Mouse (Mus musculus): ENCODE measurements at regions not wholly inside any gene's neighbourhood (a gene's known extent, or its start where the extent isn't known, plus 50 kb on each side); places are given as distances from the start of the nearest gene placed in this dataset.

DNA sequence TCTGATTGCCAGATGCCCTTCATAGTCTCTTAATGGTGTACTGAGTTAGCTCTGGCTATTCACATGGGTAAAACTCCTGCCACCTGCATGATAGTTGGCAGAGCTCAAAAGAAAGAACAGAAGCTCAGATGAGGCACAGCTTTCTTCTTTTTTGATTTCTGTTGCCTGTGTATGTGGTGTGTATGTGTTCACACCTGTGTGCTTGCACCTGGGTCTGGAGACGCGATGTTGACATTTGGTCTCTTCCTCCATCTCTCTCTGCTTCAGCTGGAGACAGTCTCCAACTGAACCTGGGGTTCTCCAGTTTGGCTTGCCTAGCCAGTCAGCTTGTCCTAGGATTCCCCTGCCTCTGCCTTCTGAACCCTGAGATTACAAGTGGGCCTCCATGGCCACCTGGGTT is 51.0 kb upstream of the Prdm11 start:
- H3K36me3 ChIP-seq (ENCODE audit: control insufficient read depth in 1 of 2, insufficient read depth in 2 of 2, low read length in 2 of 2) = no peaks in the 10 kb centered on the region
- H3K9me3 ChIP-seq (replicated peaks; ENCODE audit: insufficient read depth, low read length) = no peaks in the 10 kb centered on the region
- H3K79me2 ChIP-seq (ENCODE audit: control insufficient read depth, insufficient read depth, low read length, poor library complexity) = no peaks in the 10 kb centered on the region
- no peak for DNase-seq (ENCODE audit: low read depth, low spot score)
- TF ChIP-seq SIN3A (IDR thresholded peaks at IDR 0.05; ENCODE audit: low read length) (no peak), MYB (IDR thresholded peaks at IDR 0.05; ENCODE audit: low read depth, low read length) (no peak), TAL1 (IDR thresholded peaks at IDR 0.05; ENCODE audit: low read length) (no peak), CHD1 (IDR thresholded peaks at IDR 0.05; ENCODE audit: low read depth, low read length) (no peak), GATA1 (IDR thresholded peaks at IDR 0.05; ENCODE audit: low read depth, low read length) (no peak), POLR2AphosphoS2 (IDR thresholded peaks at IDR 0.05; ENCODE audit: low read length) (no peak), UBTF (IDR thresholded peaks at IDR 0.05; ENCODE audit: borderline replicate concordance, insufficient read depth, low read depth, low read length) (no peak), MAFK (IDR thresholded peaks at IDR 0.05; ENCODE audit: borderline replicate concordance, low read depth, low read length) (no peak), TCF12 (IDR thresholded peaks at IDR 0.05; ENCODE audit: low read depth, low read length) (no peak), POLR2AphosphoS5 (IDR thresholded peaks at IDR 0.05; ENCODE audit: borderline replicate concordance, low read depth, low read length) (no peak), TBP (IDR thresholded peaks at IDR 0.05; ENCODE audit: low read depth, low read length) (no peak), NELFE (IDR thresholded peaks at IDR 0.05; ENCODE audit: low read depth, low read length) (no peak), MAX (IDR thresholded peaks at IDR 0.05; ENCODE audit: low read length) (no peak), HCFC1 (IDR thresholded peaks at IDR 0.05; ENCODE audit: low read depth, low read length) (no peak), USF1 (IDR thresholded peaks at IDR 0.05; ENCODE audit: low read depth, low read length) (no peak), E2F4 (IDR thresholded peaks at IDR 0.05; ENCODE audit: borderline replicate concordance, low read depth, low read length) (no peak), CHD2 (IDR thresholded peaks at IDR 0.05; ENCODE audit: low read length) (no peak), NRF1 (IDR thresholded peaks at IDR 0.05; ENCODE audit: insufficient read depth, low read depth, low read length, poor library complexity, severe bottlenecking) (no peak), ELF1 (IDR thresholded peaks at IDR 0.05; ENCODE audit: low read depth, low read length) (no peak), GABPA (IDR thresholded peaks at IDR 0.05; ENCODE audit: low read depth, low read length) (no peak)
- H3K4me3 ChIP-seq (ENCODE audit: control insufficient read depth in 1 of 2, insufficient read depth in 1 of 2, low read depth in 2 of 2, low read length in 2 of 2) = no peak overlapping the region
- no peak overlapping the region for H3K27ac ChIP-seq (ENCODE audit: control insufficient read depth, low read depth, low read length)
- no peak overlapping the region for H3K9ac ChIP-seq (ENCODE audit: control insufficient read depth, low read depth, low read length, poor library complexity, severe bottlenecking)
- H3K27me3 ChIP-seq (ENCODE audit: control insufficient read depth in 1 of 2, insufficient read depth in 2 of 2, low read length in 2 of 2) = peaks cover under 1 to 11% of the 10 kb centered on the region in 2 experiments
- H3K4me1 ChIP-seq (ENCODE audit: control insufficient read depth in 1 of 2, insufficient read depth in 2 of 2, low read length in 2 of 2) = no peaks in the 10 kb centered on the region

DNA sequence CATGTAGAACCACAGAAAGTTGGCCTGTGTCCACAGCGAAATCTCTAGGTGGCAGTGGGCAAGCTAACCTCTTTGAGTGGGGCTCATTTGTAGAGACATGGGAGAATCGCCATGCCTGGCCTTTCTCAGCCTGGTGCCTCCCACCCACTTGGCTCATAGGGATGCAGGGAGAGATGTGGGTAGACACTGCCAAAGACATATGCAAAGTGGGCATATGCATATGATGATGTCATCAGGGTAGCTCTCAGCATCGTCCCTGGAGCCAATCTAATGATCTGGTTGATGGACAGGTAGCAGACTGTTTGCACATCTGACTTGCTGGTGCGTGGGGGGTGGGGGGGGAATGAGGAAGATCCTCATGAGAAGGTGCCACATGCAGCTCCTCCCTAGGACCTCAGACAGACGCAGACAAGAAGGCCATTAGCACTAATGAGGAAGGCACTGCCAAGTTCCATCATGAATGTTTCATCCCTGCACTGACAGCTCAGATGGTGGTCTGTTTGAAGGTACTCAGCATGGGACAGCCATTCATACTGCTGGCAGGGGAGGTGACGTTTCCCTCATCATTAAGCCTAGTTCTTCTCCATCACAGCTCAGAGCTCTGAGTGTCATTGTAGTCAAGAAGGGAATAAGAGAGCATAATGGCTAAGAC is 50.2 kb upstream of the Prdm11 start:
- Histone ChIP-seq H3K36me3 (ENCODE audit: control insufficient read depth in 1 of 2, insufficient read depth in 2 of 2, low read length in 2 of 2) (no peaks in the 10 kb centered on the region), H3K9me3 (replicated peaks; ENCODE audit: insufficient read depth, low read length) (no peaks in the 10 kb centered on the region), H3K4me1 (ENCODE audit: control insufficient read depth in 1 of 2, insufficient read depth in 2 of 2, low read length in 2 of 2) (no peaks in the 10 kb centered on the region), H3K9ac (ENCODE audit: control insufficient read depth, low read depth, low read length, poor library complexity, severe bottlenecking) (no peak overlapping the region), H3K79me2 (ENCODE audit: control insufficient read depth, insufficient read depth, low read length, poor library complexity) (no peaks in the 10 kb centered on the region), H3K27ac (ENCODE audit: control insufficient read depth, low read depth, low read length) (no peak overlapping the region), H3K4me3 (ENCODE audit: control insufficient read depth in 1 of 2, insufficient read depth in 1 of 2, low read depth in 2 of 2, low read length in 2 of 2) (no peak overlapping the region), H3K27me3 (ENCODE audit: control insufficient read depth in 1 of 2, insufficient read depth in 2 of 2, low read length in 2 of 2) (peaks cover 2 to 11% of the 10 kb centered on the region in 2 experiments)
- TF ChIP-seq SIN3A (IDR thresholded peaks at IDR 0.05; ENCODE audit: low read length) (no peak), EP300 (IDR thresholded peaks at IDR 0.05; ENCODE audit: low read depth in 1 of 2, low read length in 2 of 2) (no peak), HCFC1 (IDR thresholded peaks at IDR 0.05; ENCODE audit: low read depth, low read length) (no peak), POLR2A (IDR thresholded peaks at IDR 0.05; ENCODE audit: control insufficient read depth in 1 of 2, insufficient read depth in 1 of 2, low read depth in 1 of 2, low read length in 2 of 2, poor library complexity in 1 of 2) (no peak), MYC (IDR thresholded peaks at IDR 0.05; ENCODE audit: low read depth, low read length) (no peak)
- no peak for DNase-seq (ENCODE audit: low read depth, low spot score)
